Mouse (Mus musculus) adrenal gland, postnatal 4 days (tissue): Measurements from ENCODE around the gene Gpd2. TPM values are rescaled to one million over a fixed set of nuclear protein-coding genes. Genes with fewer than 3 reads are reported as not detected.

Experiments used
- DNase-seq, 2 experiments: peaks; one replicate each; pipeline ENCODE4 v3.0.0; 2021 to 2022; ENCODE audit warnings: low spot score in 2 of 2, mixed read lengths in 2 of 2
- total RNA-seq, 2 experiments: library from RNA; stranded (reverse); gene quantifications; 2 replicates each; pipeline ENCODE4 v1.2.3; 2021

The Gpd2 gene
- total RNA-seq, 2 experiments from 2014 or later, result 25.1 to 32.7 TPM

- DNase-seq, result no peak
Observed at GRCm38 (mm10) chr2:57378147-57378889, 140.9 kb downstream of the Gpd2 start.

DNA sequence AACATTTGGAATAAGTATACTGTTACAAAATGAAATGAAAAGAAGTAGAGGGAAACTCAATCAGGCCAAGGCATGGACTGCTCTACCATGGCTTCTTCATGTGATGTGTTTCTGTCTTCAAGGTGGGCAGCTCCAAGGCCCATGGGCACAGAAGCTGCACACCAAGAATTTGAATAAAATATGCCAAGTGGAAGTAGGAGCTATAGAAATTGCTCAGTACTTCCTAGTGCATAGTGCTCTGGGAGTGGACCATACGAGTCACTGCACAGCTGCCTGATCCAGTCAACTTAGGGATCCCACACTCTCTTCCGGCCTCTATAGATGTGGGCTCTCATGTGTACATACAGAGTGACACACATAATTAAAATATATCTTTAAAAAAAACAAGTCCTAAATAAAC, 147.2 kb downstream of the Gpd2 start:
- no peak for DNase-seq

GRCm38 (mm10) chr2:57387816-57388215, 150.4 kb downstream of the Gpd2 start:
- DNase-seq, result no peak

DNA sequence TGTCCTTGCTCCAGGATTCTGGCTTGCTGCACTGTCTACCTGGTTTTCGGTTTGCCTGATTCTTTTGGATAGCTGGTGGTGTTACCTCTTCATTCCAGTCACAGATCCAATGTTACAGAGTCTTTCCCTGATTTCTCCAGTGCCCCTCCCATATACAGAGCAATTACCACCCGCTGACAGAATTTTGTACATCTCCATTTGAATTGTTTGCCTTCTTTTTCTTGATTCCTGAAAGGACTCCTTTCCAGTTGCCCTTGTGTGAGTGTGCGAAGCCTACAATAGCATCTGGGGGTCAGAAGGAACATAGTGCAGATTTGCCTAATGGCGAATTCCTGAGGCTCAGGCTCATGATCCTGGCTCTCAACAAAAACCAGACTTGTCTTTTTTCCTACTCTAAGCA, 157.6 kb downstream of the Gpd2 start:
- no peak for DNase-seq

- no peak for DNase-seq
Observed at GRCm38 (mm10) chr2:57396061-57396460, 158.6 kb downstream of the Gpd2 start.

- DNase-seq, result no peak
Observed at GRCm38 (mm10) chr2:57397727-57398126, 160.3 kb downstream of the Gpd2 start.

GRCm38 (mm10) chr2:57407414-57408019, 170.1 kb downstream of the Gpd2 start:
- DNase-seq, result no peak

DNA sequence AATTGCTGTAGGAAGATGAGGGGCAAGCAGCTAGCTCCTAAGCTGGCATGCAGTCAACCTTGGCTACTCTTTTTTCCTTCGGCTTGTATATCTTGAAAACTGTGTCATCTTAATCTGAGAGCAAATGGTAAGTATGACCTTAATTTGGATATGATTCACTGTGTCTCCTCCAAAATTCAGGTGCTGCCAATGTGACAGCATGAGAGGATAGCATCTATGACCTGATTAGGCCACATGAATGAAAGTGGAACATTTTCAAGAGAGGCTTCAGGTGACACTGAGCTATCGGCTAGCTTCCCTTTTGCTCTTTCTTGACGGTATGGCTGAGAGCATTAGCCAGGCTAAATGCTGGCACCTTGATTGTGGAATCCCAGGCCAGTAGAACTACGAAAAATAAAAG, 171.0 kb downstream of the Gpd2 start:
- no peak for DNase-seq

- no peak for DNase-seq
Observed at GRCm38 (mm10) chr2:57411551-57411950, 174.1 kb downstream of the Gpd2 start.

- DNase-seq, result no peak
Observed at GRCm38 (mm10) chr2:57414550-57415160, 177.2 kb downstream of the Gpd2 start.

GRCm38 (mm10) chr2:57416711-57417110, 179.3 kb downstream of the Gpd2 start:
- no peak for DNase-seq

Other genes with a start within 250 kb of the Gpd2 start
- 1 to 10 TPM; 6.6 to 7.6 TPM for gene Nr4a2, start 113.6 kb upstream of the Gpd2 start, total RNA-seq